Mouse (Mus musculus): ENCODE measurements at regions not wholly inside any gene's neighbourhood (a gene's known extent, or its start where the extent isn't known, plus 50 kb on each side); places are given as distances from the start of the nearest gene placed in this dataset.

DNA sequence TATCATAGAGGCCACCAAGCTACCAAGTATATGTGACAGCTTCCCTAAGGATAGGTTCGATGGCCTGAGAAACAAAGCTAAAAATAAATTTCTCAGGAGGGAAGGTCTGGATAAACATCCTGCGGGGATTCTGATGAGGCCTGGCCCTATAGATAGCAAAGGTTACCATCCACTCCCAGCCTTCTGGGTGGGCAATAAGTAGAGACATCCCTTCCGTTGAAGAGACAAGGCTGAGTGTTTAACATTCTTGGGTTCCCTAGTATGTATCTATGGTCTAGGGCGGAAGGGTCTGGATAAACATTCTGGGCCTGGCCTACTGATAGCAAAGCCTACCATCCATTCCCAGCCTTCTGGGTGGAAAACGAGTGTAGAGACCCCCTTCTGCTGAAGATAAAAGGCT lies 180.5 kb upstream of the Dlk1 start:
- TF ChIP-seq POLR2A (IDR thresholded peaks at IDR 0.05; ENCODE audit: extremely low read depth, insufficient read depth, low read length) (no peak), CTCF (IDR thresholded peaks at IDR 0.05; ENCODE audit: extremely low read depth, insufficient read depth, low read length) (no peak)
